Mouse (Mus musculus) brain, embryonic 18.5 days (tissue): ENCODE measurements at regions not wholly inside any gene's neighbourhood (a gene's known extent, or its start where the extent isn't known, plus 50 kb on each side); places are given as distances from the start of the nearest gene placed in this dataset.

Source experiments
- DNase-seq: peaks from one replicate; pipeline ENCODE4 v3.0.0-alpha.2; 2012; ENCODE audit warnings: low read depth, low spot score

DNA sequence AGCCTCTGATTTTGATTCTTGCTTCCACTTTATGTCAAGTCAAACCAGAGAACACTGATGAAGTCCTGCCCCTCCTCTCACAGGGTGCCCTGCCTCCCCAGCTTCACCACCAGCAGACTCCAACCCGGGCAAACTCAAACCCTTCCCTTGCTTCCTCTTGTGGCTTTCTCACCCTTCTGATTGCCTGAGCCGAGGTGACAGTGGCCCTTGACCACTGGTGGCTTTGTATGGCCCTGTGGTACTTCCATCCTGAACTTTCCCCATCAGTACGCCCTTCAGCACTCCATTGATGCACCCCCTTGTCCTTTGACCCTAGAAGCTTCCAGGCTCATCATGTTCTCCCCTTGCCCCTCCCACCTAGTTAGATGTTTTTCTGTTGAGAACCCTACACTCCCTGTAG, 287.0 kb downstream of the 3100002H09Rik start:
- no peak for DNase-seq

DNA sequence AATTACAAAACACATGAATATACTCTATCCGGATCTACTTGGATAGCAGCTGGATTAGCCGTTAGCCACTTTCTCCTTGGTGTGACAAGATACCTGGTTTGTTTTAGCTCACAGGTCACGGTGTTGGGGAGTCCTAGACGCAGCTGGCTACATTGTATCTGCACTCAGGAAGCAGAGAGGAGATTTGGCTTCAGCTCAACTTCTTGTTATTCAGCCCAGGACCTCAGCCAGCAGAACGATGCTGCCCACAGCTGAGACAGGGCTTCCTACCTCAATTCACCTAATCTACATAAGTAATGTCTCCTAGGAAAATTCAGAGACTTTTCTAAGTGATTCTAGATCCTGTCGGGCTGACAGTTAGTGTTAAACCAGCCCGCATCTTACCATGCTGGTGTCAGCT, 289.4 kb downstream of the 3100002H09Rik start:
- no peak for DNase-seq

GRCm38 (mm10) chr4:124317042-124317441, 293.6 kb downstream of the 3100002H09Rik start:
- no peak for DNase-seq

- DNase-seq = no peak
Measured at GRCm38 (mm10) chr4:124311657-124312056, 298.9 kb downstream of the 3100002H09Rik start.

DNA sequence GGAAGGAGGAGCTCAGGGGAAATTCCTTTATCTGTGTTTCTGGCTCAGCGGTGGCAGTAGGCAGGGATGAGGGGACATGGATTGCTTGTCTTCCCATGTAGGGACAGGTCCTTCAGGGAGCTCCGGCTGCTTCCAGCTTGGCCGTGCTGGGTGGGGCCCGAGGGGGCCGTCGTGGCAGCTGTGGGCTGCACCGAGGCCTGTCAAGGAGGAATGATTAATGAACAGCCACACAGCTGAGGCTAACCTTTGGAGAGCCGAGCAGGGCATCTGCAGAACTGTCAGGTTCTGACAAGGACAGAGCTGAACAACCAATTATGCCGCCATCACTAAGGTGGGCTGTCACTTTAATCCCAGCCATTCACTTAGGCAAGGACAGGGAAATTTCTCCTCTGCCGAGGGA, 300.0 kb downstream of the 3100002H09Rik start:
- DNase-seq = no peak

- no peak for DNase-seq
Measured at GRCm38 (mm10) chr4:124305871-124306555, 304.6 kb downstream of the 3100002H09Rik start.

DNA sequence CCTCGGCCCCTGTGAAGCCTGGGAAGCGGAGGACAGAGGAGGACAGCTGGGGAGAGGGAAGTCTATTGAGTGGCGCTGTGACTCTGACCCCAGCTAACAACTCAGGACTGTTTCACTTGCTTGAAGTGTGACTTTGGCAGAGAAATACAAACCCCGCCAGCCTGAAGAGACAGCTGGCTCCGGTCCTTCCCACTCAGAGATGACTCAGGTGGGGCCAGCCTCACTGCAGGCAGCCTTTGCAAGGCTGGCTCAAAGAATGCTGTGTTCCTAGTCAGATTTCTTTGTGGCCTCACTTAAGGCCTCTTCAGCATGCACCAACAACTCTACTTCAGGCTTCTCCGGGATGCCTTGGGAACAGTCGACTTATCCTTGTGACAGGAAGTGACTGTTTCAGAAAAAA, 307.7 kb downstream of the 3100002H09Rik start:
- no peak for DNase-seq

- DNase-seq = no peak
Measured at GRCm38 (mm10) chr4:124298667-124299437, 311.8 kb downstream of the 3100002H09Rik start.

- no peak for DNase-seq
Measured at GRCm38 (mm10) chr4:124292254-124292653, 318.3 kb downstream of the 3100002H09Rik start.

DNA sequence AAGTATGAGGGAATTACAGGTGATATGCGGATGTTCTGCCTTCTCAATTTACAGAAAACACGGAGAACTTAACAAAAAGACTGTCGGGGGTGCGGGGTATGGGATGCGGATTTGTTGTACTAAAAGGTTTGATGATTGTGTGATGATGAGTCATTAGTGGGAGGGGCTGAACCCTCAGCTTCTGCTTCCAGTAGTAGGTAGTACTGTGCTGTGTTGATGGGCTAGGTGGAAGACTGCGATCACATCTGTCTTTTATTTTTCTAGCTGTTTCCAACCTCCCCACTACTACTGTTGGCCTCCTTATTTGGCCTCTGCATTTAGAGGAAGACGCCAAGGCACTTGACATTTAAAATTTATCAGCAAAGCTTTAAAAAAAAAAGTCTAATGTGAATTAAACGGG, 318.8 kb downstream of the 3100002H09Rik start:
- DNase-seq = no peak

DNA sequence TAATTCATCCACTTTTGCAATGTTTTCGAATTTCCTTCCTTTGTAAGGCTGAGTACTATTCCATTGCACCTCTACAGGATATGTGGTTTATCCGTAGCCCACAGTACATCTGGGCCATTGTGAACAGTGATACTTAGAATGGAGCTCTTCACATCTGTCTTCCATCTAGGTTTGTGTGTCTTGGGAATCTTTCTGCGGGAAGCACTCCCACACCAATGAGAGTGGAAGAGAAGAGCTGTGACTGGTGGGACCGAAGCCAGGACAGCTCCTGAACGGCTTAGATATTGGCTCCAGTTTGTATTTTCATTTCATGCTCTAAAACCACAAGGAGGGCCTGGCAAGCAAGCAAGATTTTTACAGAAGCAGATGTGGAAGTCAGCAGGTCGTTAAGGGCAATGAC, 323.1 kb downstream of the 3100002H09Rik start:
- no peak for DNase-seq

DNA sequence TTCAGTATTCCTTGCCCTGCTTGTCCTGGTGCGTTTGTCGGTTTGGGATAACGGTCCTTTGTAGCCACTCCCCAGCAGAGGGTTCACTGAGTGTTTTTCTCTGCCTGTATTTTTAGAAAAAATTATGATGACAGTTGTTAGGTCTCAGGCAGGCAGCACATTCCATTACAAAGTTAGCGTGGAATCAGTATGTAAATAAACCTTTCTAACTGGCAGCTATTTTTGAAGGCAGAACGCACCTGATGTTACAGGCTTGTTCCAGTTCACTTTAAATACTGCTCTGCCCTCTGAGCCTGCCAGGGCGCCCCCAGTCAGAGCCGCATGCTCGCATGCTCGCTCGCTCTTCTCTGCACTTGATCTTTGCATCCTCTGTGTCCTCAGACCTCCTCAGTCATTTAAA, 331.9 kb downstream of the 3100002H09Rik start:
- DNase-seq = no peak

GRCm38 (mm10) chr4:124277456-124278181, 333.0 kb downstream of the 3100002H09Rik start:
- DNase-seq = no peak

GRCm38 (mm10) chr4:124276741-124277455, 333.7 kb downstream of the 3100002H09Rik start:
- no peak for DNase-seq

DNA sequence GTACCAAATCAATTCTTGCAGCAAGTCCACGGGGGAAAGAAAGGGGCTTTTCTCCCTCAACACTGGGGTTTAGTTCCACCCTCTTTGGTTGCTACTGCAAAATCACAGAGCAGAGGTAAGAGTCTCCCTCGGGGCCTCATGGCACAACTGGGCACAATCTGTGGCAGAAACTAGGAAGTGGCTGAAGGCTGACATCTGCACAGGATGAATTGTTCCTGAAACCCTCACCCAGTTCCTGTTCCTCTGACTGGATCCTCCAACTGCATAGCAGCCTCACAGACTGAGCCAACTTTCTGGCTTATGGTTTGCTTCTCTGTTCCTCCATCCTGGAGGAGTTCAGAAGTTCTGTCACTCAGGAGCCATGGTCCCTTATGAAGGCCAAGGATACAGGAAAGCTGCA, 338.6 kb downstream of the 3100002H09Rik start:
- no peak for DNase-seq

GRCm38 (mm10) chr4:124268404-124268803, 342.2 kb downstream of the 3100002H09Rik start:
- DNase-seq = no peak

DNA sequence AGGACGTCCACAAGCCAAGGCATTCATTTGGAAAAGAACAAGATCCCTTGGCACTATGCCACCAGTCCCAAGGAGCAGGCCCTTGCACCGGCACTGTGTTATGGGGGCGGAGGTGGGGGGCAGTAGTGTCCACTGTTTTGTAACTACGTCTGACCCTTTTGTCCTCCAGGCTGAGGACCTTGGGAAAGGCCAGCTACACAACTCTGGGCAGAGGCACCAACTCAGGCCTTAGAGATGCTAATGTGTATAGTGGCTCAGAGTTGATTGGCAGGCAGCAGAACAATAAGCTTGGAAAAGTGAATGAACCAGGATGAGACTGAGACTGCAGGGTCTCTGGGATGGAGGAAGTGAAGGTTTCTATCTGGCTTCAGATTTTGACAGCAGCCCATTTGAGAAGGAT, 344.0 kb downstream of the 3100002H09Rik start:
- no peak for DNase-seq

- DNase-seq = no peak
Measured at GRCm38 (mm10) chr4:124265527-124265926, 345.1 kb downstream of the 3100002H09Rik start.

DNA sequence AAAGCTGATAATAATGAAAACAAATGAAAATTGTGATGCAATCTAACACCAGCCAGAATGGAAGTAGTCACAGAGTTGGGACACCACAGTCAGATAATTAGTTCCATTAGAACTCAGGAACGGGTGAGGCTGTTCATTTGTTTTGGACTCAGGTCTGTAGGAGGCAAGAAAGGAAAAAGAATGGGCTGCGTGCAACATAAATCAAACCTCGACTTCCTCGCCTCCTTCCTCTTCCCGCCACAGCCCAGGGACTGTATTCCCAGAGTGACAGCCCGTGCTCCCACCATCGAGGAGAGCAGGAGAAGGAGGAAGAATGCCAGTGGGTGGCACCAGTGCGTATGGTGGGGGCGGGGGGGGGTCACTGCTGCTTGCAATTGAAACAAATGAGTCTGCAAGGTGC, 339.2 kb upstream of the 4930535I16Rik start:
- DNase-seq = no peak

- DNase-seq = no peak
Measured at GRCm38 (mm10) chr4:124256515-124256914, 338.7 kb upstream of the 4930535I16Rik start.

GRCm38 (mm10) chr4:124255183-124255543, 337.3 kb upstream of the 4930535I16Rik start:
- no peak for DNase-seq
